Mouse (Mus musculus) spleen, adult 2 months (tissue): ENCODE data around the gene Gm10160.

ENCODE experiments used
- CTCF ChIP-seq: fragments of 200-500 bp; IDR thresholded peaks from 2 replicates; pipeline ENCODE4 v1.5.1; 2011; ENCODE audit warnings: mild to moderate bottlenecking, inconsistent platforms; ENCODE audit not compliant: insufficient read depth, insufficient read length, insufficient replicate concordance; ENCODE audit errors: extremely low read depth
- POLR2A ChIP-seq: fragments of 200-500 bp; IDR thresholded peaks from 2 replicates; pipeline ENCODE4 v1.6.1; 2011; ENCODE audit warnings: low read depth, low read length, inconsistent platforms

GRCm38 (mm10) chr7:81854568-81855307, 856 bp downstream of the Gm10160 start:
- TF ChIP-seq CTCF (no peak), POLR2A (no peak)
